Mouse (Mus musculus): ENCODE measurements around the gene Aqp5. TPM values are rescaled to one million over a fixed set of nuclear protein-coding genes. Genes with fewer than 3 reads are reported as not detected.

Aqp5 gene
- polyA plus RNA-seq, 1 experiment from 2014 or later, result not detected

DNA sequence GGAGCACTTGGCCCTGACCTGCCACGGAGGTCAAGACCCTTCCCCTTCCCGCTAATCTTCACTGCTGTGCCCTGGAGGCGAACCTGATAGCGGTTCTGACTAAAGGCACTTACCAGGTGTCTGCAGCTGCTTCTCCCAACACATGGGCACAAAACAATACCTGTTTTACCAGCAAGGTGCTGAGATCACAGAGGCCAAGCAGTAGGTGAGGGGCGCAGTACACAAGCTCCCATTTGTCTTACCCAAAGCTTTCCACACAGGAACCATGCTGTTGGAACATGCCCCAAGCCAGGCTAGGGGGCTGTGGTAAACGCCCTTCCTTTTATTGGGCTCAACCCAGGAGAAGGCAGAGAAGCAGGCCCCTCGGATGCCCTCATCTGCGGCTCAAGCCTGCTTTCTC lies 7.0 kb downstream of the Aqp5 start:
- no peak for ATAC-seq (replicated peaks)
- no peak overlapping the region for H3K9ac ChIP-seq (replicated peaks)
- no peaks in the 10 kb centered on the region for H3K9me3 ChIP-seq
- H3K27me3 ChIP-seq, result peaks cover 28% of the 10 kb centered on the region
- 60% methylated on average over 8 of the region's 8 CpGs for WGBS
- no peak overlapping the region for H3K4me3 ChIP-seq
- no peak overlapping the region for H3K4me2 ChIP-seq (replicated peaks)
- H3K27ac ChIP-seq (replicated peaks), result no peak overlapping the region
- H3K36me3 ChIP-seq, result no peaks in the 10 kb centered on the region
- H3K4me1 ChIP-seq, result peaks cover 22% of the 10 kb centered on the region

DNA sequence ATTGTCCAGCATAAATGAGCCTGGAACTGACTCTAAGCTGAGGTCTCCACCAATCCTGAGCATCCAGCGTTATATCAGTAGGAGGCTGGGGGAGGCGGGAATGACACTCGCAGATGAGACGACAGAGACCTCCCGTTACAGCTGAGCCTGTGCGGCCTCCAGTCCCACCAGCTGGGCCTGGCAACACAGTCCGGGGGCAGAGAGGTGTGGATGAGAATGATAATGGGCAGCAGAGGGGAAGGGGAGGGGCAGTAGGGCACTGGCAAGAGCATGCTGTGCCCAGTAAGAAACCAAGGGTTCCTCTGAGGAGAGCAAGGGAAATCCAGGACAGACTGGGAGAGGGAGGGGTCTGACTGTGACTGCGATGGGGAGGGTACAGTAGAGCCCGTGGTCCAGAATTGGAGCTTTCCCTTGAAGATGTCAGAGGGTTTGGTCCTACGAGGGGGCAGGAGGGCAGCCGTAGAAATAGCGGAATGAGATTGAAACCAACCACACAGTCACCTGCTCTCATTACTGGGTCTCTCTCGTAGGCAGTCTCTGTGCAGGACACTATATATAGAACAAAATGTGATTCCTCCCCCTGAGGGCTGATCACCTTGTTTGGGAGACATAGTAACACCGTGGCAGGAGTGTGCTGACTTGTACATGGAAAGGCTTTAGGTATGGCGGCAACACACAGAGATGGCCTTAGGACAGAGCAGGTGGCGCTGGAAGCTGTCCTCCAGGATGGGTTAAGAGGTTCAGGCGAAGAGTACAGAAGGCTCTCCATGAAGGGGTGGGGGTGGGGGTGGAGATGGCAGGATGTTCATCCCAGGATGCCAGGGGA lies 8.9 kb downstream of the Aqp5 start:
- Histone ChIP-seq H3K9ac (replicated peaks) (no peak overlapping the region), H3K27me3 (peaks cover 12% of the 10 kb centered on the region), H3K9me3 (no peaks in the 10 kb centered on the region), H3K4me3 (no peak overlapping the region), H3K4me2 (replicated peaks) (no peak overlapping the region), H3K27ac (replicated peaks) (no peak overlapping the region), H3K36me3 (no peaks in the 10 kb centered on the region), H3K4me1 (peaks cover 22% of the 10 kb centered on the region)
- no peak for ATAC-seq (replicated peaks)
- WGBS, result 48% methylated on average over 17 of the region's 17 CpGs

DNA sequence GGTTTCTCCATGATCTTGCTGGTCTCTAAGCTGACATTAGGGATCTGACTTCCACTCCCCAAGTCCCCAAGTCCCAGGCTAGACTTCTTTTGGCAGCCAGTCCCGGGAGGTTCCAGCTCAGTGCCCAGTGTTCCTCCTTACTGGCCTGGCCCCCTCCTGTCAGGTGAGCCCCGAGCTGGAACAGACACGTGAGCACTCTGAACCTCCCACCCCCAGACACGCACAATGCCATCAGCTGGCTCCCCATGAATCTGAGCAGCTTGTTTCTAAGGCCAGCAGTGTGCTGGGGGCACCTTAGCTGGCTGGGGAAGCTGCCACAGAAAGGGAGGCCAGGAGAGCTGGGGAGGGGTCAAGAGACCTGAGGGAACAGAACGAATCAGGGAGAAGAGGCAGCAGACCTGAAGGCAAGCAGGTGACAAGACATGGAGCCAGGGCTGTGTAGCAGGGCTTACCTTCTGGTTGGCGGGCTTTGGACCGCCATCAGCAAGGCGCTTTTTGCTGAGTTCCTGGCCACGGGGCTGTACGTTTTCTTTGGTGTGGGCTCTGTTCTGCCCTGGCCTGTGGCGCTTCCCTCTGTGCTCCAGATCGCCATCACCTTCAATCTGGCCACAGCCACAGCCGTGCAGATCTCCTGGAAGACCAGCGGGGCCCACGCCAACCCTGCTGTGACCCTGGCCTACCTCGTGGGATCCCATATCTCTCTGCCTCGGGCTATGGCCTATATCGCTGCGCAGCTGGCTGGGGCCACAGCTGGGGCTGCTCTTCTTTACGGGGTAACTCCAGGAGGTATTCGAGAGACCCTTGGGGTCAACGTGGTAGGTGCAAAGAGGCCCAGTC lies 10.6 kb downstream of the Aqp5 start, which contains the start of gene Aqp6:
Gene Aqp6, plus strand, starts transcription at position 415 of the 837 bp plus-strand sequence.
- Histone ChIP-seq H3K4me3 (no peak within 1 kb of the TSS), H3K4me1 (peaks cover 27% of the 10 kb centered on the region), H3K4me2 (replicated peaks) (no peak within 1 kb of the TSS), H3K36me3 (no peaks in the 10 kb centered on the region), H3K27me3 (peaks cover 3% of the 10 kb centered on the region; the same call in 1 of the 2 replicates), H3K27ac (replicated peaks) (no peak within 1 kb of the TSS), H3K9me3 (no peaks in the 10 kb centered on the region), H3K9ac (replicated peaks) (no peak within 1 kb of the TSS)
- no peak for ATAC-seq (replicated peaks)
- WGBS, result 60% methylated on average over 22 of the region's 22 CpGs

- peaks cover 27% of the 10 kb centered on the region for H3K4me1 ChIP-seq
- H3K36me3 ChIP-seq, result no peaks in the 10 kb centered on the region
- no peak overlapping the region for H3K4me3 ChIP-seq
- 18% methylated on average over 5 of the region's 5 CpGs for WGBS
- ATAC-seq (replicated peaks), result no peak
- no peak overlapping the region for H3K9ac ChIP-seq (replicated peaks)
- H3K4me2 ChIP-seq (replicated peaks), result no peak overlapping the region
- H3K27me3 ChIP-seq, result peaks cover 3% of the 10 kb centered on the region; the same call in 1 of the 2 replicates
- H3K27ac ChIP-seq (replicated peaks), result no peak overlapping the region
- H3K9me3 ChIP-seq, result no peaks in the 10 kb centered on the region
Observed at GRCm38 (mm10) chr15:99601823-99602120, 11.2 kb downstream of the Aqp5 start.

GRCm38 (mm10) chr15:99602206-99602820 lies 11.7 kb downstream of the Aqp5 start:
- WGBS, result 69% methylated on average over 17 of the region's 17 CpGs
- no peak overlapping the region for H3K27ac ChIP-seq (replicated peaks)
- peaks cover 32% of the 10 kb centered on the region for H3K4me1 ChIP-seq
- no peak overlapping the region for H3K4me2 ChIP-seq (replicated peaks)
- H3K4me3 ChIP-seq, result no peak overlapping the region
- peaks cover 3% of the 10 kb centered on the region; the same call in 1 of the 2 replicates for H3K27me3 ChIP-seq
- no peak for ATAC-seq (replicated peaks)
- H3K9me3 ChIP-seq, result no peaks in the 10 kb centered on the region
- H3K9ac ChIP-seq (replicated peaks), result no peak overlapping the region
- no peaks in the 10 kb centered on the region for H3K36me3 ChIP-seq

GRCm38 (mm10) chr15:99603216-99603615 lies 12.6 kb downstream of the Aqp5 start:
- no peak for ATAC-seq (replicated peaks)
- Histone ChIP-seq H3K36me3 (no peaks in the 10 kb centered on the region), H3K27ac (replicated peaks) (no peak overlapping the region), H3K9me3 (no peaks in the 10 kb centered on the region), H3K4me1 (peaks cover 41% of the 10 kb centered on the region), H3K4me3 (no peak overlapping the region), H3K9ac (replicated peaks) (no peak overlapping the region), H3K4me2 (replicated peaks) (no peak overlapping the region), H3K27me3 (peaks cover 3% of the 10 kb centered on the region; the same call in 1 of the 2 replicates)
- 90% methylated on average over 7 of the region's 7 CpGs for WGBS

DNA sequence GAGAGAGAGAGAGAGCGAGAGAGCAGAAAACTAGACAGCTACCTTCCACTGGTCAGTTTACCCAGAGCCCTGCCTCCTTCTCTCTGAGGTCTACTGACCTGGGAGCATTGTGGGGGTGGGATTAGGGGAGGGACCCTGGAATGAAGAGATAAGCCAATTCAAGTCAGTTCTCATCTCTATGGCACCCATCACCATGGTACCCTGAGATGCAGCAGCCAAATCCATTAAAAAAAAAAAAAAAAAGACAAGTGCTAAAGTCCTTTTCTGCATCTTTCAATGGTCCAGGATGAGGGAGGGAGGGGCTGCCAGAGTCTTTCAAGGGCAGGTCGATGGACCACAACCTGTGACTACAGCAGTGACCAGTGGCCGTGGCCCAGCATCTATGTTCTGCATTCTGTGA lies 15.0 kb downstream of the Aqp5 start:
- no peak overlapping the region for H3K4me2 ChIP-seq (replicated peaks)
- H3K36me3 ChIP-seq, result no peaks in the 10 kb centered on the region
- H3K4me3 ChIP-seq, result no peak overlapping the region
- no peak overlapping the region for H3K27ac ChIP-seq (replicated peaks)
- no peak for ATAC-seq (replicated peaks)
- WGBS, result 58% methylated on average over 3 of the region's 3 CpGs
- no peak overlapping the region for H3K9ac ChIP-seq (replicated peaks)
- H3K27me3 ChIP-seq, result no peaks in the 10 kb centered on the region
- no peaks in the 10 kb centered on the region for H3K9me3 ChIP-seq
- peaks cover 35% of the 10 kb centered on the region for H3K4me1 ChIP-seq

DNA sequence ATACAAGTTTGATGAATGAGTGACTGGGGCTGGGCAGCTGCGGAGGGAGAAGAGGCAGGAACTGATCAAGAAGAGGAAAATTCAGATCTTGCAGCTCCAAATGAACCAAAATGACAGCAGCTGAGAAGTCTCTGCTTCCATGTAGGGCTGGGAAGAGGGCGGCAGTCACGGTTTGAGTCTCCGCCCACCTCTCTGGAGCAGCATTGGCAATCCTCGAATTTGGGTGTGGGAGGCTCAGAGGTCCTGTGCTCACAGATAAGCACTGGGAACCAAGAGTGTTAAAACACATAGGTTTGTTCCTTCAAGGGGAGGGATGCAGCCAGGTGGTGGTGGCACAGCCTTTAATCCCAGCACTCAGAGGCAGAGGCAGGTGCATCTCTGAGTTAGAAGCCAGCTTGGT lies 15.9 kb downstream of the Aqp5 start:
- Histone ChIP-seq H3K4me2 (replicated peaks) (no peak overlapping the region), H3K9me3 (no peaks in the 10 kb centered on the region), H3K27me3 (no peaks in the 10 kb centered on the region), H3K36me3 (no peaks in the 10 kb centered on the region), H3K4me3 (no peak overlapping the region), H3K4me1 (peaks cover 36% of the 10 kb centered on the region), H3K9ac (replicated peaks) (no peak overlapping the region), H3K27ac (replicated peaks) (no peak overlapping the region)
- no peak for ATAC-seq (replicated peaks)
- 38% methylated on average over 5 of the region's 5 CpGs for WGBS

- H3K9me3 ChIP-seq, result no peaks in the 10 kb centered on the region
- no peak overlapping the region for H3K9ac ChIP-seq (replicated peaks)
- no peaks in the 10 kb centered on the region for H3K36me3 ChIP-seq
- no peak overlapping the region for H3K4me2 ChIP-seq (replicated peaks)
- peak overlapping the region; percentile 45 for H3K27ac ChIP-seq (replicated peaks)
- peak; percentile 43 for ATAC-seq (replicated peaks)
- no peak overlapping the region for H3K4me3 ChIP-seq
- H3K4me1 ChIP-seq, result peaks cover 37% of the 10 kb centered on the region
- no peaks in the 10 kb centered on the region for H3K27me3 ChIP-seq
- WGBS, result 9% methylated on average over 10 of the region's 10 CpGs
Observed at GRCm38 (mm10) chr15:99607388-99608113, 17.0 kb downstream of the Aqp5 start.

DNA sequence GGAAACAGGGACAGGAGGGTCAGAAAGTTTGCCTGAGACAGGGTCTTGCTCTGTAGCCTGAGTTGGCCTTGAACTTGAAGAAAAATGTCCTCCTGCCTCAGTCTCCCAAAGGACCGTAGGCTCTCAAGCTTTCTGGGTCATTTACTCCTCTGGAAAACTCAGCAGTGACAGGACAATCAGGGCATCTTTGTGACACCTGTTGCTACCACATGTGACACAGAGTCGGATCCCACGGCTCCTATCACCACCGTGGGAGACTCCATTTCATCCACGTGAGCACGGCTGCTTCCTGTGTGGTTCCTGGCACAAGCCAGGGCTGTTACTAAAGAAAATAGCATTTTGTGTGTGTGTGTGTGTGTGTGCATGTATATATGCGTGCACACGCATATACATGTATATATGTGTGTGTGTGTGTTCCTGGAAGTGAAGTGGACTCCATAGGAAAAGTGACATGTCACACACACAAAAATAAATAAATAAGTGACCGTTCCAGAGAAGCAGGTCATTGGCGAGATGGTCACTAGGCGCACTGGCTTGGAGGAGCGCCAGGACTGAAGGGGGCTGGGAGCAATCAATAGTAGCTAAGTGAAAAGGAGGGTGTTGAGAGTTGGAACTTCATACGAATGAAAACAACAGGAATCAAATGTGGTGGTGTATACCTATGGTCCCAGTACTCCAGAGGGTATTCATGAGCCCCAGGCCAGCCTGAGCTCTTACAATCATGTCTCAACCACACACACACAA lies 18.0 kb downstream of the Aqp5 start:
- Histone ChIP-seq H3K9ac (replicated peaks) (no peak overlapping the region), H3K36me3 (no peaks in the 10 kb centered on the region), H3K4me1 (peaks cover 37% of the 10 kb centered on the region), H3K27ac (replicated peaks) (no peak overlapping the region), H3K4me3 (no peak overlapping the region), H3K4me2 (replicated peaks) (no peak overlapping the region), H3K9me3 (no peaks in the 10 kb centered on the region), H3K27me3 (no peaks in the 10 kb centered on the region)
- 75% methylated on average over 13 of the region's 13 CpGs for WGBS
- ATAC-seq (replicated peaks), result no peak

GRCm38 (mm10) chr15:99611563-99611962 lies 21.0 kb downstream of the Aqp5 start:
- no peak overlapping the region for H3K9ac ChIP-seq (replicated peaks)
- H3K27ac ChIP-seq (replicated peaks), result no peak overlapping the region; the same call in 1 of the 2 replicates
- no peaks in the 10 kb centered on the region for H3K9me3 ChIP-seq
- peaks cover 43% of the 10 kb centered on the region for H3K4me1 ChIP-seq
- WGBS, result 66% methylated on average over 7 of the region's 7 CpGs
- no peak overlapping the region for H3K4me3 ChIP-seq
- no peak overlapping the region for H3K4me2 ChIP-seq (replicated peaks)
- no peaks in the 10 kb centered on the region for H3K36me3 ChIP-seq
- no peak for ATAC-seq (replicated peaks)
- H3K27me3 ChIP-seq, result no peaks in the 10 kb centered on the region

Data from forebrain, embryonic 15.5 days (tissue).